Mouse (Mus musculus): ENCODE measurements around the gene Fut11.
"Not testable (repeated sequence)": the region's sequence is repeated elsewhere in the genome, so short reads cannot be mapped to it uniquely, and the experiment has no call there.

The Fut11 gene

DNA sequence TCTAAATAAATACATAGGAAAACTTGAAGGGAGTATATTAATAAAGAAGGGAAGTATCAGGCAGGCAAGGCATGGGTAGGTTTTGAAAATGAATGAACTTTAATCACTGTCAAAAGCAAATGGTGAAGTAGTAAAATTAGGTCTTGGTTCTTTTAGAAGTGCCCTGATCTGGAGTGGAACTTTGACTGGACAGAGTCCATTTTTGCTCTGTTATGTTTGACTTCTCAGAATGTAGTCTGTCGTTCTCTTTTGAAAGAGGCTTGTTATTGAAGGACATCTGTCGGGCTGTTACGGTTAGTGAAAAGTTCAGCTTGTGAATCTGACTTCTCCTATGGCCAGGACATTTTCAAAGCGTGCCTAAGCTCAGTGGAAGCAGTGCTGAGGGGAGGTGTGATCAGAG is 16.9 kb upstream of the Fut11 start:
- DNase-seq, result no peak

GRCm38 (mm10) chr14:20681742-20682141 is 13.0 kb upstream of the Fut11 start:
- DNase-seq, result no peak

DNA sequence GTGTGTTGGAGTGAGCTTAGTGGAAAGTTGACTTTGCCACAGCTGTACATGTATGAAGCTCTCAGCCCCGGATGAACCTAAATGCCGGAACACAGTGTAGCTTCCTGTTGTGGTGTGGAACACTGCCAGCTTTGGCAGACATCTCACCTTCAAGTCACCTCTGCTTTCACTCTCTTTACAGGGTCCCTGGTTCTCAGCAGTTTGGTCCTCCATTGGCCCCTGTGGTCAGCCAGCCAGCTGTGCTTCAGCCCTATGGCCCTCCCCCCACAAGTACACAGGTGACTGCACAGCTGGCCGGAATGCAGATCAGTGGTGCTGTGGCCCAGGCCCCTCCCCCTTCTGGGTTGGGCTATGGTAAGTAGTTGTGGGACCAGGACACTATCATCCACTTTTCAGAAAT is 12.3 kb upstream of the Fut11 start:
- DNase-seq, result no peak

GRCm38 (mm10) chr14:20686576-20686975 is 8.2 kb upstream of the Fut11 start:
- DNase-seq, result no peak

DNA sequence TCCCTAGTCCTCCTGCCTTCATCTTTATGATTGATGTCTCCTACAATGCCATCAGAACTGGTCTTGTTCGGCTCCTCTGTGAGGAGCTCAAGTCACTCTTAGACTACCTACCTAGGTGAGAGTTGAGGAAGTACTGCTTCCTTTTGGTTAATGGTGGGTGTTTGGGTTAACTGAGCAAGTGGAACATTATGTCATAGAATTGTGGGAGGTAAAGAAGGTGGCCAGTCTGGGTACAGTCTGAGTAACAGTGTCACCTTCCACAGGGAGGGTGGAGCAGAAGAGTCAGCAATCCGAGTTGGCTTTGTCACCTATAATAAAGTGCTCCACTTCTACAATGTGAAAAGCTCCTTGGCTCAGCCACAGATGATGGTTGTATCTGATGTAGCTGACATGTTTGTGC is 5.8 kb upstream of the Fut11 start:
- DNase-seq, result no peak

DNA sequence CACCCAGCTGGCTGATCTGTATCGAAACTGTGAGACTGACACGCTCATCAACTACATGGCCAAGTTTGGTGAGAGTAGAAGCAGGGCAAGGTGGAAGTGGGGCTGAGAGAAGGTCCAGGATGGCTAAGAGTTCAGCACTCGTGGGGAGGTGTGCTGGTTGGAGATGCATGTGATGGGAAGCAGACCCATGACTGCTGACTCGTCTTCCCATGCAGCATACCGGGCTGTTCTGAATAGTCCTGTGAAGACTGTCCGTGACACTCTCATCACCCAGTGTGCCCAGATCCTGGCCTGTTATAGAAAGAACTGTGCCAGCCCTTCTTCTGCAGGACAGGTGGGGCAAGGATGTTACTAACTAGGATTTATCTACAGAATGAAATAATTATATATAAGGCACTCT is 3.0 kb upstream of the Fut11 start:
- DNase-seq, result no peak

- no peak for DNase-seq
Measured at GRCm38 (mm10) chr14:20693589-20694101, 1.1 kb upstream of the Fut11 start.

- DNase-seq, result peak; percentile 22
Measured at GRCm38 (mm10) chr14:20694185-20694883, 434 bp upstream of the Fut11 start.

GRCm38 (mm10) chr14:20695761-20696520 is 1.2 kb downstream of the Fut11 start:
- no peak for DNase-seq

DNA sequence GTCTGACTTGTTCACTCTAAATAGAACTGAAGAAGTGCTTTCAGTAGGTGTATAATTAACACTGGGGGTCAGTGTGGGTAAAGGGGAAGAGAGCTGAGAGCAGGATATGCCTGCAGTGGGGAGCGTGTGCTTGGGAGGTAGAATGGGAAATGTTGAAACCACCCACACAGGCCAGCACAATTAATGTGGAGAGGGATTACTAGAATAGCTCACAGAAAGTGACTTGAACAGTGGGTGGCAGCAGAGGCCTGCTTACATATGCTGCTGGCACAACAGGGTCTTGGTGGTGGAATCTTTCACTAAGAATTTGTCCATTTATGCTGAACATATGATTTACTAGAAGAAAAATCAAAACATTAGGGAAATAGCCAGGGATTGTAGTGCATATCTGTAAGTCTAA is 2.2 kb downstream of the Fut11 start:
- DNase-seq, result peak; percentile 50

DNA sequence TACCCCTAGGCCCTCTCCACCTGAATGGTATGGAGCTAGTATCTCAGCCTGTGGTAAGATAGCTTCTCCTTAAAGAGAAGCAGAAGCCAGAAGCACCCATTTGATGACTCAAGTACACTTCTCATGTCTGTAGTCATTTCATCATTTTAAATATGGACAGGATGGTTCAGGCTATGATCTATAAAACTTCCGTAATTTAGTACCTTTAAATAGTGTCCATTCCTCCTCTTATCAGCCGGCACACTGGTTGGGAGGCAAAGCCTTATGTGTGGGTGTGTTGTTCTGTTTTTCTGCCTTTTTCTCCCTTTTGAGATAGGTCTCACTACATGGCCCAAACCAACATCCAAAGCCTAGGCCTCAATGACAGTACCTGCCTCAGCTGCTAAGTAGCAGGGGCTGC is 3.7 kb downstream of the Fut11 start:
- no peak for DNase-seq

GRCm38 (mm10) chr14:20700362-20700761 is 5.6 kb downstream of the Fut11 start:
- DNase-seq, result no peak

DNA sequence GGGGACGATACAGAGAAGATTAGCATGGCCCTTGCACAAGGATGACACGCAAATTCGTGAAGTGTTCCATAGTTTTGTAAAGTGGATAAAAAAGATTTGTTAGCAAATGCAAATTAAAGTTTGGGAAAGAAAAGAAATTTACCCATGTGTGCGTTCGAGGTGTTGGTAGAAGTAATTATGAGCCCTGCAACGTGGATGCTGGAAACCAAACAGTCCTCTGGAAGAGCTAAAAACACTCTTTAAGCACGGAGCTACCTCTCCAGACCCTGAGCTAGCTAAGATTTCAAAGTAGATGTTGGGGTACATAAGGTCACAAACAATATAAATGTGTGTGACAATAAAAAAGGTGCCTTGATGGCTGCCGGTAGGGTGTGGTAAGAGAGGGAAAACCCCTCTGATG is 6.8 kb downstream of the Fut11 start:
- no peak for DNase-seq

DNA sequence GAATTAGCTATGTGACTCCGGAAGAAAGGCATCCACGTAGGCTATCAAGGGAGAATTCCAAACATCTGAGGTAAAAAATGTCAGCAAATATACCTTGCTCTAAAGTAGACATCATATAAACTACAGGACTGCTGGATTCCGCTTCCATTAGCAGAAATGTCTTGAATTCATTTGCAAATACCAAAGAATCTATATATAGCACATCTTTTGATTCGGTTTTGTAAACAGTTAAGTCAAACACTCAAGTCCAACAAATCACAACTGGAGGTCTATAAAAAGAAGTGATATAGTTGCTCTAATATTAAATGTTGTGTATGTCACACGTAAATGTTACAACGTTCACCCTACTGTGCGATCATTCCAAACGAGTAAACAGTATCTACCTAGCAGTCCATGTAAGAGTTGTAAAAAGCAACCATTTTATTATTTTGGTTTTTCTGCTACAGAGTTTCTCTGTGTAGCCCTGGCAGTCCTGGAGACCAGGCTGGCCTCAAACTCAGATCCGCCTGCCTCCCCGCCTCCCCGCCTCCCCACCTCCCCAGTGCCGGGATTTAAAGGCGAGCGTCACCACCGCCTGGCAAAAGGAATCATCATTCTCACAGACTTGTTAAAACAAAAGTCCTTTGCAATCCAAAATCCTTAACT is 7.5 kb downstream of the Fut11 start:
- DNase-seq, result no peak

- DNase-seq, result peak; percentile 90
Measured at GRCm38 (mm10) chr14:20702741-20703381, 8.1 kb downstream of the Fut11 start, which contains the start of gene Chchd1. TSS of gene Chchd1 (plus strand) at chr14:20703006.

- DNase-seq, result not testable (repeated sequence)
Measured at GRCm38 (mm10) chr14:20703461-20703860, 8.7 kb downstream of the Fut11 start.

DNA sequence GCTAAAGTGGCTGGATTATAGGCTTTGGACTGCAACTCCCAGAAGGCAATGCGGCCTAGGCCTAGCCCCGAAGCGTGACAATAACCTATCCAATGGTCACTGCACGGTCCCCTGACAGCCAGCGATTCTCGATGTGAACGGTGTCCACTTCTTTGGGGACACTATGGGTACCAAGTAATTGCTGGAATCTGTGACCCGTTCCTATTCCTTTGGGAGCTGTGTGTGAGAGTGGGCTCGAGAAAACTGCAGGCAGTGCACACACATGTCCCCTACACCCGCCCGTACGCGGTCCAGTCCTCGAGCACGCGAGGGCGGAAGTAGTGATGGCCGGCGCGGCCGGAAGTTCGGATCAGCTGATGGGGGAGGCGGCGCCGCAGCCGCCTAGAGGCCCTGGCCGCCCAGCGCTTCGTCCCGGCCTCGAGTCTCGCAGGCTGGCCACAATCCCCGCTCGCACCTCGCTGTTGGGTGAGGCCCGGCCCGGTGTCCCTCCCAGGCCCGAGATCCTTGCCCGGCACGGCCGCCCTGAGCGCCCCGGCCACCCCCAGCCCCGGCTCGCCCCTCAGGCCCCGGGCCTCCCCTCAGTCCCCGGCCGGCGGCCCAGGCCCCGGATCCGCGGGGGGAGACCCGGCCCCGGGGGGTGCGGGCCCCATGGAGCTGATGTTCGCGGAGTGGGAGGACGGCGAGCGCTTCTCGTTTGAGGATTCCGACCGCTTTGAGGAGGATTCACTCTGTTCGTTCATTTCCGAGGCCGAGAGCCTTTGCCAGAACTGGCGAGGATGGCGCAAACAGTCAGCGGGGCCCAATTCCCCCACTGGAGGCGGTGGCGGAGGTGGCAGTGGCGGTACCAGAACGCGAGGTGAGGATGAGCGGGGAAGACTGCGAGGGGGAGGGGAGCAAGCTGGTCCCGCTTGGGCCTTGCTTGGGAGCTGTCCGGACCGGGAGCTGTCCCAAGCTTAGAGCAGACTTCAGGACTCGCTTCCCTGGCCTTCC is 12.7 kb downstream of the Fut11 start, which contains the start of gene Zswim8:
Gene Zswim8 (plus strand): TSS at position 352 of the 990 bp plus-strand sequence.
- peak; percentile 87 for DNase-seq

DNA sequence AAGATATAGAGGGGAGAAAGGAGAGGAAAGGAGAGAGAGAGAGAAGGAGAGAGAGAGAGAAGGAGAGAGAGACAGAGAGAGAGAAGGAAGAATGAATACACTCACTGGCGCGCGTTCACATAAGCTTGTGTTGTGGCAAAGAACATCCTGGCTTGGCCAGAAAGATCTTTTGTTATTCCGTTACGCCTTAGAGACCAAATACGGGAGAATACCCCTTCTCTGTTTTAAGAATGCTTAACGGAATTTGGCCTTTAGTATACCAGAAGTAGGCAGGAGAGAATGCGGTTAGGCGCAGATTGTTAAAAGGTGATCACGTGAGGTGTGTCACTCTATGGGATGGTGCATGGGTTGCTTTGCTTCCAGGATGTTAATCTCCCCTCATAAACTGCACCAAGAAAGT is 13.5 kb downstream of the Fut11 start:
- no peak for DNase-seq

DNA sequence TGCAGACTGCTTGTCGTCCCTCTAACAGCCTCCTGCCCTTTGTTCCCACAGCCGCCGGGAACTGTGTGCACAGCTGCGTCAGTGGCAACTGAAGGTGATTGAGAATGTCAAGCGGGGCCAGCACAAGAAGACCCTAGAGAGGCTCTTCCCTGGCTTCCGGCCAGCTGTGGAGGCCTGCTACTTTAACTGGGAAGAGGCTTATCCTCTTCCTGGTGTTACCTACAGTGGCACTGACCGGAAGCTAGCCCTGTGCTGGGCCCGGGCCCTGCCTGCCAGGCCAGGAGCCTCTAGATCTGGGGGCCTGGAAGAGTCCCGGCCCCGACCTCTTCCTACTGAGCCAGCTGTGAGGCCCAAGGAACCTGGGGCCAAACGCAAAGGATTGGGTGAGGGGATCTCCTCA is 19.1 kb downstream of the Fut11 start:
- no peak for DNase-seq

- DNase-seq, result no peak
Measured at GRCm38 (mm10) chr14:20718443-20718842, 23.7 kb downstream of the Fut11 start.

- DNase-seq, result no peak
Measured at GRCm38 (mm10) chr14:20719767-20720166, 25.0 kb downstream of the Fut11 start.

GRCm38 (mm10) chr14:20721371-20721770 is 26.6 kb downstream of the Fut11 start:
- no peak for DNase-seq
